Mouse (Mus musculus): ENCODE measurements around the gene Sp4. TPM values are rescaled to one million over a fixed set of nuclear protein-coding genes. Genes with fewer than 3 reads are reported as not detected.

Sp4 gene
- total and polyA plus RNA-seq, 3 experiments, result 4.2 to 6.6 (median 5.7) TPM

DNA sequence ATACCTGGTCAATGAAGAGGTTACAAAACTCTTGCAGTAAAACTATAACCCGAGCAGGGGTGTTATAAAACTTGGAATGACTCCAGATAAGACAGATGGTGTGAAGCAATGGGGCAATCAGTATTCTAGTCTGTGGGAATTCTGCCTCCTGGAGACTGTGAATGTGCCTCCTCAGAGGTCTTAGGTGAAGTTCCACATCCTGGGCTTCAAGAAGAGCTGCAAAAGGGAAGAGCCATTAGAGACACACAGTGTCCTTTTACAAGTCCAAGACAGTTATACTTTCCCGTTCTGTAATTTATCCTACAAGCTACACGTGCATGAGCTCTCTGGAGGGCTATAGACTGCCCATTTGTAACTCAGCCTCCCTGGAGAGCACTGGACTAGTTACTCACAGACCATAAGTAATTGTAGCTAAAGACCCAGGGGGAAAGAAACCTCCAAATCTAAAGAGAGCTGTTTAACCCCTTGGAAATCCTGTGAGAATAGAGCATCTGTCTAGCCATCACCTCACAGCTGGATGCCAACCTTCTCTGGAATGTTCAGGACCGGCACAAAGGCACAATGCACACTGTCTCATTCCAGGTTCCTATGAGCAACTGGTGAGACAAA, 114.3 kb downstream of the Sp4 start:
- Histone ChIP-seq H3K4me3 (replicated peaks in 1 of 3; ENCODE audit: low read depth in 2 of 3, low read length in 2 of 3, poor library complexity in 1 of 3) (no peak overlapping the region), H3K79me2 (replicated peaks; ENCODE audit: control insufficient read depth, extremely low read depth, insufficient read depth, poor library complexity, severe bottlenecking) (no peaks in the 10 kb centered on the region), H3K9me3 (replicated peaks; ENCODE audit: low read length) (no peaks in the 10 kb centered on the region), H3K27ac (ENCODE audit: insufficient read depth, low read depth) (no peak overlapping the region), H3K4me2 (ENCODE audit: insufficient read depth, low read depth, poor library complexity, severe bottlenecking) (no peak overlapping the region), H3K36me3 (replicated peaks in 1 of 2; ENCODE audit: control insufficient read depth in 1 of 2, insufficient read depth in 1 of 2, low read length in 1 of 2) (no peaks in the 10 kb centered on the region), H3K27me3 (replicated peaks) (no peaks in the 10 kb centered on the region), H3K4me1 (ENCODE audit: control insufficient read depth in 1 of 2, insufficient read depth in 2 of 2) (no peaks in the 10 kb centered on the region), H3K9ac (ENCODE audit: insufficient read depth, low read depth) (no peak overlapping the region)
- in situ Hi-C loops (cut with MboI; ENCODE audit: low pct_ligation_motif_present, low pct_unique_long_range_greater_than_20kb, low sequenced_read_pairs) (no loop called here), dilution Hi-C loops (cut with MboI; ENCODE audit: extremely low pct_ligation_motif_present, extremely low pct_unique_long_range_greater_than_20kb, low sequenced_read_pairs) (no loop called here)
- DNase-seq (ENCODE audit: extremely low read depth), result no peak
- TF ChIP-seq MYC (IDR thresholded peaks at IDR 0.05; ENCODE audit: low read depth, low read length), result no peak
- TF ChIP-seq SIN3A (IDR thresholded peaks at IDR 0.05; ENCODE audit: low read length), result no peak
- no peak for TF ChIP-seq IRF4 (IDR thresholded peaks at IDR 0.05; ENCODE audit: low read depth, low read length)
- no peak for TF ChIP-seq SMC3 (IDR thresholded peaks at IDR 0.05; ENCODE audit: low read depth, low read length)
- TF ChIP-seq ETS1 (conservative IDR thresholded peaks at IDR 0.05; ENCODE audit: low read depth, low read length), result no peak
- no peak for TF ChIP-seq POLR2A (IDR thresholded peaks at IDR 0.05; ENCODE audit: low read depth, low read length)
- TF ChIP-seq ELF1 (IDR thresholded peaks at IDR 0.05; ENCODE audit: low read depth, low read length), result no peak
- TF ChIP-seq JUND (conservative IDR thresholded peaks at IDR 0.05; ENCODE audit: low read depth, low read length), result no peak

DNA sequence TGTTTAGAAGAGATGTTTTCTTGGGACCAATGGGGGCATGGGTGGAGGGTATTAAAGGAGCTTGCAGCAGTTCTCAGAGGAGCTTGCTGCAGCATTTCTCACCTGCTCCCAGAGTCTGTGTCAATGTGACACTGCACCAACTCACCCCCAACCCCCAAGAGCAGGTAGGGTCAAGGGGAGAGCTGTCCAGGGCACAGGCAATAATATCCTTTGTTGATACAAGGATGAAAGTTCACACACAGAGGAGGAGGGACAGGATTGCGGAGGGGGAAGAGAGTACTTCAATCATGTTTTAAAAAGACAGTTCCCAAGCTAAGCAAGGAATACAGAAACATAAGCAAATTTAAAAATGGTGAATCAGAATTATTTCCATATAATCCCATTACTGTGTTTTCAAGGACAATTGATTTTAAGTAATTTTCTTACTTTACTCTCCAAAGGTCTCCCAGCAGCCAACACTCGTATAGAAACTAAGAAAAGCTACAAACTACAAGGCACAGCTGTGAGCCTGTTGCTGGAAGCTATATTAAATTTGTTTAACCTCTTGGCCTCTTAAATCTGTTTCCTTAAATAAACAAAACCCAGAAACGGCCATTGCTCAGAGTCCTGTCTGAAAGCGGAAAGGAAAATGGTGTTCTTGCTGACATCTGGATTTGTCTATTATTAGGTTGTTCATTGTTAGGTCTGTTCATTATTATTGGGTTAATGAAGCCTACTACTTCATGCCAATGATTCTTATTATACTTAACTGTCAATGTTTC, 114.9 kb downstream of the Sp4 start:
- H3K9ac ChIP-seq (ENCODE audit: insufficient read depth, low read depth), result no peak overlapping the region
- no peaks in the 10 kb centered on the region for H3K79me2 ChIP-seq (replicated peaks; ENCODE audit: control insufficient read depth, extremely low read depth, insufficient read depth, poor library complexity, severe bottlenecking)
- H3K36me3 ChIP-seq (replicated peaks in 1 of 2; ENCODE audit: control insufficient read depth in 1 of 2, insufficient read depth in 1 of 2, low read length in 1 of 2), result no peaks in the 10 kb centered on the region
- no peak for DNase-seq (ENCODE audit: extremely low read depth)
- H3K27me3 ChIP-seq (replicated peaks), result no peaks in the 10 kb centered on the region
- H3K4me3 ChIP-seq (replicated peaks in 1 of 3; ENCODE audit: low read depth in 2 of 3, low read length in 2 of 3, poor library complexity in 1 of 3), result no peak overlapping the region
- H3K4me1 ChIP-seq (ENCODE audit: control insufficient read depth in 1 of 2, insufficient read depth in 2 of 2), result no peaks in the 10 kb centered on the region
- dilution Hi-C loops (cut with MboI; ENCODE audit: extremely low pct_ligation_motif_present, extremely low pct_unique_long_range_greater_than_20kb, low sequenced_read_pairs), result no loop called here
- TF ChIP-seq E2F4 (IDR thresholded peaks at IDR 0.05; ENCODE audit: insufficient replicate concordance, low read depth, low read length), result no peak
- TF ChIP-seq NRF1 (IDR thresholded peaks at IDR 0.05; ENCODE audit: low read depth, low read length), result no peak
- no peak for TF ChIP-seq GABPA (IDR thresholded peaks at IDR 0.05; ENCODE audit: insufficient replicate concordance, low read depth, low read length)
- no peak for TF ChIP-seq MXI1 (IDR thresholded peaks at IDR 0.05; ENCODE audit: low read depth, low read length)
- no peak for TF ChIP-seq IRF4 (IDR thresholded peaks at IDR 0.05; ENCODE audit: low read depth, low read length)
- TF ChIP-seq JUND (conservative IDR thresholded peaks at IDR 0.05; ENCODE audit: low read depth, low read length), result no peak
- TF ChIP-seq MYC (IDR thresholded peaks at IDR 0.05; ENCODE audit: low read depth, low read length), result no peak
- no peak for TF ChIP-seq JUN (IDR thresholded peaks at IDR 0.05; ENCODE audit: insufficient read depth, low read depth, low read length)
- no peak for TF ChIP-seq RAD21 (IDR thresholded peaks at IDR 0.05; ENCODE audit: low read depth, low read length)
- no peak for TF ChIP-seq RCOR1 (conservative IDR thresholded peaks at IDR 0.05; ENCODE audit: low read depth, low read length)
- TF ChIP-seq POLR2AphosphoS2 (IDR thresholded peaks at IDR 0.05; ENCODE audit: low read depth, low read length), result no peak
- no peak for TF ChIP-seq MAZ (IDR thresholded peaks at IDR 0.05; ENCODE audit: low read depth, low read length)
- no peak overlapping the region for H3K27ac ChIP-seq (ENCODE audit: insufficient read depth, low read depth)
- H3K4me2 ChIP-seq (ENCODE audit: insufficient read depth, low read depth, poor library complexity, severe bottlenecking), result no peak overlapping the region
- H3K9me3 ChIP-seq (replicated peaks; ENCODE audit: low read length), result no peaks in the 10 kb centered on the region
- in situ Hi-C loops (cut with MboI; ENCODE audit: low pct_ligation_motif_present, low pct_unique_long_range_greater_than_20kb, low sequenced_read_pairs), result no loop called here

Other genes with a start within 250 kb of the Sp4 start
- 0.85 and 0.97 TPM in 2 replicates for gene Dnah11, start 102.4 kb downstream of the Sp4 start, total RNA-seq (2012; rRNA removed)
- 0.84 and 1.2 TPM in 2 replicates for gene Dnah11, start 102.4 kb downstream of the Sp4 start, total RNA-seq (2014; rRNA removed)
- 2.0 and 2.5 TPM in 2 replicates for gene Dnah11, start 102.4 kb downstream of the Sp4 start, polyA plus RNA-seq (2012; ENCODE audit: insufficient read length, low read depth)